Mouse (Mus musculus): ENCODE results near the gene Gm10139.
"Not testable (repeated sequence)": the region's sequence is repeated elsewhere in the genome, so short reads cannot be mapped to it uniquely, and the experiment has no call there.

Gm10139 gene

DNA sequence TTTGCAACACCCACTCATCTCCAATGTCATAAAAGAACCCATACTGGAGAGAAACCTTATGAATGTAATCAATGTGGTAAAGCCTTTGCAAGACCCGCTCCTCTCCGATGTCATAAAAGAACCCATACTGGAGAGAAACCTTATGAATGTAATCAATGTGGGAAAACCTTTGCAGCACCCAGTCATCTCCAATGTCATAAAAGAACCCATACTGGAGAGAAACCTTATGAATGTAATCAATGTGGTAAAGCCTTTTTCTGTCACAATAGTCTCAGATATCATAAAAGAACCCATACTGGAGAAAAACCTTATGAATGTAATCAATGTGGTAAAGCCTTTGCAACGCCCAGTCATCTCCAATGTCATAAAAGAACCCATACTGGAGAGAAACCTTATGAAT, at the start of gene Gm10139:
TSS of gene Gm10139 (plus strand) at position 301 of the 400 bp plus-strand sequence.
- DNase-seq (ENCODE audit: low read depth) = not testable (repeated sequence)

DNA sequence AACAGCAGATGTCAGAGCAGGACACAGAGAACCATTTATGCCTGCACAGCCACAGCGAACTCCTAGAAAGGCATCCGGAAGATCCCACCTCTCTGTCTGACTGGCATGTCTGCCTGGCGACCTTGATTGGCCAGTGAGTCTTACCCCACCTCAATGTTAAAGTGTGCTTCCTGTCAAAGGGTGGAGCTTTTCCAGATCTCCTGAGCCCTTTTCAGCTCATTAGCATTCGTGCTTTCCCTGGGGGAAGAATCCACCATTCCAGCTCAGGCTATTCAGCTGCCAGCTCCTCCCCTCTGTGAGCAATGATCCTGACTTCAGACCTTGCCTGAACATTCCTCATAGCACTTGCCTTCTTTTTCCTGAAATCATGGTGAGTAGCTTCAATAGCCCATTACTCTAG, 45.2 kb downstream of the Gm10139 start:
- DNase-seq (ENCODE audit: low read depth) = not testable (repeated sequence)

Data from c-Kit-positive CD71-positive TER-119-negative erythroid progenitor cells, embryonic 14.5 days (primary cell).